ENCODE assay signal across 17 mouse cellular contexts in genomic region chr13:101016181-101016580, GRCm38 (mm10).
"Had no signal": no experiment of that assay in that cellular context is flagged by ENCODE, and none has a peak within 500 bp of the region (broad histone marks: within the 10 kb centered on the region; RNA-seq: fewer than 3 reads in every experiment).

No protein-coding gene starts in this region.

- H3K4me1 ChIP-seq: hindbrain, embryonic 12.5 days; limb, embryonic 15.5 days; liver, embryonic 15.5 days; stomach, embryonic 15.5 days had no signal

- H3K36me3 ChIP-seq: hindbrain, embryonic 12.5 days; limb, embryonic 15.5 days; liver, embryonic 15.5 days; midbrain, embryonic 10.5 days; neural tube, embryonic 13.5 days; stomach, embryonic 15.5 days had no signal

- H3K4me2 ChIP-seq: hindbrain, embryonic 12.5 days; limb, embryonic 15.5 days; liver, embryonic 15.5 days; lung, embryonic 14.5 days; neural tube, embryonic 13.5 days; stomach, embryonic 15.5 days had no signal

- DNase-seq: layer of hippocampus, adult 9-11 months; layer of hippocampus, postnatal 36 days; lung, embryonic 14.5 days; lung, postnatal 10 days; lung, postnatal 4 days; retina, postnatal 1 day; right cerebral cortex, postnatal 4 days; thymus, postnatal 4 days had no signal

- H3K27me3 ChIP-seq: hindbrain, embryonic 12.5 days; limb, embryonic 15.5 days; liver, embryonic 15.5 days; neural tube, embryonic 13.5 days; stomach, embryonic 15.5 days had no signal

- ATAC-seq: hindbrain, embryonic 16.5 days; inflammation-experienced regulatory T-cells, adult 6 months; midbrain, embryonic 16.5 days had no signal

- H3K27ac ChIP-seq: hindbrain, embryonic 12.5 days; limb, embryonic 15.5 days; liver, embryonic 15.5 days; midbrain, embryonic 10.5 days; neural tube, embryonic 13.5 days; stomach, embryonic 15.5 days had no signal

- H3K4me3 ChIP-seq: hindbrain, embryonic 12.5 days; limb, embryonic 15.5 days; liver, embryonic 15.5 days; midbrain, embryonic 10.5 days; neural tube, embryonic 13.5 days; stomach, embryonic 15.5 days had no signal

- H3K9ac ChIP-seq: hindbrain, embryonic 12.5 days; limb, embryonic 15.5 days; liver, embryonic 15.5 days; lung, embryonic 14.5 days; neural tube, embryonic 13.5 days; stomach, embryonic 15.5 days had no signal

- H3K9me3 ChIP-seq: hindbrain, embryonic 12.5 days; limb, embryonic 15.5 days; liver, embryonic 15.5 days; midbrain, embryonic 10.5 days; stomach, embryonic 15.5 days had no signal
